In the genomic region with DNA sequence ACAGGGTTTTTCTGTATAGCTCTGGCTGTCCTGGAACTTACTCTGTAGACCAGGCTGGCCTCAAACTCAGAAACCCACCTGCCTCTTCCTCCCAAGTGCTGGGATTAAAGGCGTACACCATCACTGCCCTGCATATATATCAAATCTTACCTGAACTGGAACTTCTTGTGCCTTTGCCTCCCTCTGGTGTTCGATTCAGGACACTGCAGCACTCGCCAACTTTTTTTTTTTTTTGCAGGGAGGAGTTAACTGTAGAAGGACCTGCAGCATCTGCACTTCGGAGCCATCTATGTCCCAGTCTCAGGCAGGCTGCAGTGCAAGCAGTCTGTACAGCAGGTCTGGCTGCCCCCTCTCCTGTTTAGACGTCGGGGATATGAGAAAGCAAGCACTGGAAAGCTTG, we compare ENCODE assay signal across 9 mouse cellular contexts.
DNase-seq lines count a peak whose midpoint lies in the region; ATAC-seq lines count a peak whose summit lies in the region.
"Had no signal": no experiment of that assay in that cellular context is flagged by ENCODE, and none has a peak within 500 bp of the region (broad histone marks: within the 10 kb centered on the region; RNA-seq: fewer than 3 reads in every experiment).

No protein-coding gene starts in this region.

- no peak overlapping the region for H3K9ac ChIP-seq in hindbrain, embryonic 11.5 days (ENCODE audit: low read depth, low read length)
- H3K9ac ChIP-seq in hindbrain, embryonic 13.5 days: no peak overlapping the region
- H3K9ac ChIP-seq: midbrain, embryonic 12.5 days had no signal

- no peak overlapping the region for H3K4me3 ChIP-seq in hindbrain, embryonic 11.5 days (ENCODE audit: low read depth, low read length)
- H3K4me3 ChIP-seq in hindbrain, embryonic 13.5 days: no peak overlapping the region
- no peak overlapping the region for H3K4me3 ChIP-seq in embryonic facial prominence, embryonic 10.5 days
- H3K4me3 ChIP-seq: midbrain, embryonic 12.5 days had no signal

- H3K9me3 ChIP-seq in hindbrain, embryonic 11.5 days (ENCODE audit: control insufficient read depth, low read length): no peaks in the 10 kb centered on the region
- no peaks in the 10 kb centered on the region for H3K9me3 ChIP-seq in hindbrain, embryonic 13.5 days
- H3K9me3 ChIP-seq in embryonic facial prominence, embryonic 10.5 days: no peaks in the 10 kb centered on the region
- H3K9me3 ChIP-seq: midbrain, embryonic 12.5 days had no signal

- no peak overlapping the region for H3K4me2 ChIP-seq in hindbrain, embryonic 11.5 days (replicated peaks; ENCODE audit: low read depth, low read length)
- no peak overlapping the region for H3K4me2 ChIP-seq in hindbrain, embryonic 13.5 days
- H3K4me2 ChIP-seq: midbrain, embryonic 12.5 days had no signal

- H3K27me3 ChIP-seq in hindbrain, embryonic 11.5 days (ENCODE audit: control insufficient read depth, insufficient read depth, low read length): no peaks in the 10 kb centered on the region
- H3K27me3 ChIP-seq in hindbrain, embryonic 13.5 days: no peaks in the 10 kb centered on the region
- H3K27me3 ChIP-seq in embryonic facial prominence, embryonic 10.5 days (replicated peaks; ENCODE audit: low read depth, poor library complexity, severe bottlenecking): no peaks in the 10 kb centered on the region
- H3K27me3 ChIP-seq: midbrain, embryonic 12.5 days had no signal

- H3K4me1 ChIP-seq in hindbrain, embryonic 11.5 days (replicated peaks; ENCODE audit: control insufficient read depth, insufficient read depth, low read length): no peaks in the 10 kb centered on the region
- H3K4me1 ChIP-seq in hindbrain, embryonic 13.5 days (replicated peaks): no peaks in the 10 kb centered on the region
- H3K4me1 ChIP-seq in embryonic facial prominence, embryonic 10.5 days: no peaks in the 10 kb centered on the region
- H3K4me1 ChIP-seq: midbrain, embryonic 12.5 days had no signal

- H3K36me3 ChIP-seq in hindbrain, embryonic 11.5 days (ENCODE audit: control insufficient read depth, insufficient read depth, low read length): no peaks in the 10 kb centered on the region
- H3K36me3 ChIP-seq in hindbrain, embryonic 13.5 days: no peaks in the 10 kb centered on the region
- H3K36me3 ChIP-seq in embryonic facial prominence, embryonic 10.5 days (replicated peaks): no peaks in the 10 kb centered on the region
- H3K36me3 ChIP-seq: midbrain, embryonic 12.5 days had no signal

- no peak overlapping the region for H3K27ac ChIP-seq in hindbrain, embryonic 11.5 days (ENCODE audit: low read depth, low read length)
- H3K27ac ChIP-seq in hindbrain, embryonic 13.5 days: no peak overlapping the region
- H3K27ac ChIP-seq in embryonic facial prominence, embryonic 10.5 days (replicated peaks): no peak overlapping the region
- H3K27ac ChIP-seq: midbrain, embryonic 12.5 days had no signal

- peak; percentile 64 for DNase-seq in hindbrain, embryonic 11.5 days (ENCODE audit: low spot score)
- peak; percentile 69 for DNase-seq in CD4-positive, CD25-positive, alpha-beta regulatory T cell, adult 2 months (ENCODE audit: low read depth, low spot score)
- peak; percentile 55 for DNase-seq in adipocyte (ENCODE audit: low spot score)
- peak; percentile 58 for DNase-seq in embryonic facial prominence, embryonic 10.5 days (ENCODE audit: low spot score)
- peak; percentile 19 for DNase-seq in layer of hippocampus, adult 11-12 months (ENCODE audit: low spot score)
- DNase-seq in spleen, postnatal 14 days (ENCODE audit: low spot score in 2 of 2): no peak

- no peak for ATAC-seq in hindbrain, embryonic 11.5 days (ENCODE audit: low FRiP score)
- no peak for ATAC-seq in hindbrain, embryonic 13.5 days (ENCODE audit: low FRiP score)
- ATAC-seq in megakaryocyte progenitor cell, adult 5-6 weeks (replicated peaks; ENCODE audit: poor library complexity): peak; percentile 91

- WGBS in hindbrain, embryonic 11.5 days: 14% methylated on average over 6 of the region's 6 CpGs
- WGBS in hindbrain, embryonic 13.5 days: 16% methylated on average over 6 of the region's 6 CpGs
- WGBS in embryonic facial prominence, embryonic 10.5 days: 21% methylated on average over 6 of the region's 6 CpGs

Comparison
In these comparisons a context has a peak if more than half of its experiments do, and no peak if none do; other contexts are left out.
1. DNase-seq: peak in hindbrain, embryonic 11.5 days (single experiment), CD4-positive, CD25-positive, alpha-beta regulatory T cell, adult 2 months (single experiment), adipocyte (single experiment), embryonic facial prominence, embryonic 10.5 days (single experiment) and layer of hippocampus, adult 11-12 months (single experiment); none in spleen, postnatal 14 days (0 of 2).